Mouse (Mus musculus) thymus, postnatal 0 days (tissue): ENCODE results near the gene Ifnl3. TPM values are rescaled to one million over a fixed set of nuclear protein-coding genes. Genes with fewer than 3 reads are reported as not detected.

Experiments used
- DNase-seq: peaks from one replicate; pipeline ENCODE4 v3.0.0-alpha.2; 2015; ENCODE audit warnings: low spot score
- polyA plus RNA-seq: library from polyadenylated mRNA; unstranded; fragments of >200 nt; fragmentation: Nextera tagmentation; extraction: Ambion mirVana; gene quantifications from 2 replicates; pipeline ENCODE4 v1.2.1, GENCODE M21; 2015

Ifnl3 gene
- polyA plus RNA-seq, 1 experiment from 2014 or later, result 0.34 TPM

GRCm38 (mm10) chr7:28546649-28547048 lies 24.0 kb downstream of the Ifnl3 start:
- DNase-seq, result peak; percentile 38

DNA sequence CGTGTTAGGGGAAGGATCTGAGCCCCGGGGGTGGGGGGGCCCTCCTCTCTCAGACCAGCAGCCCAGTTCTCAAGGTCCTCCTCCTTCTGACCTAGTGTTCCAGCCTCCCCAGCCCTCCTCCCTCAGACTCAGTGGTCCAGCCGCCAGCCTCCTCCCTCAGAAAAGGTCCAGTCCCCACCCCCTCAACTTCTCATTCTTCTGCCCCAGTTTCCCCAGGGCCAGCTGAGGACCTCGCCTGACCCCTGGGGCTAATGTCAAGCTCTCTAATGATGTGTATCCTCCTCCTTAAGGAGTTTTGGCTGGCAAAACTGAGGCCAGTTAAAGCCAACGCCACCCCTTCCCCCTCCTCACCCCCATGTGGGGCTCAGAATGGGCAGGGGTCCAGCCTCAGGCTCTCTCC lies 24.5 kb downstream of the Ifnl3 start, which contains the start of gene Nccrp1:
Gene Nccrp1 (minus strand): TSS at position 101 of the 400 bp plus-strand sequence.
- no peak for DNase-seq

GRCm38 (mm10) chr7:28547628-28548027 lies 25.0 kb downstream of the Ifnl3 start:
- DNase-seq, result no peak

- DNase-seq, result no peak
Observed at GRCm38 (mm10) chr7:28553076-28553475, 30.4 kb downstream of the Ifnl3 start.

DNA sequence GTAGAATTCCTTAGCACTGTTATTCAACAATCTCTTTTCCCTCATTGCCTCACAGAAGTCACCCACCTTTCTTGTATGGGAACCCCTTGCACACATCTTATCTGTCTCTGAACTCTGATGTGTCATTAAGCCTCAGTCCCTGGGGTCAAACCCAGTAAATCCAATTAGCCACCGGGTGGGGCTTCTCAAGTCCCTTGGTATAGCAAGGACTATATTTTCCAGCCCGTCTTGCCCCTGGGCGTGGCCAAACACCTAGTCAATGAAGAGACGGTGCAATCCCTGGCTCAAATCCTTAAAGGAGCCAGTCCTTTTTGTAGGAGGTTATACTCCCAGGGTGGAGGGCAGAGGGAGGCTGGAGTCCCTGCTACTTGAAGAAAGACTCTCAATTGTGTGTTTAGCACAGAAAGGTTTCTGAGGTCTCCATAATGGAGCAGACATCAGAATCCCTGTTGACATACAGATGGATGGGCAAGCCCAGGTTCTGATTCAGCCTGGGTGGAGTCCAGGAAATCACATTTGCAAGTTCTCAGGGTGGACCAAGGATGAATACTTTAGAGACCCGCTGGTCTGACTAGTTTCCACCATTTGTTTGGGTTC lies 33.4 kb downstream of the Ifnl3 start:
- no peak for DNase-seq

DNA sequence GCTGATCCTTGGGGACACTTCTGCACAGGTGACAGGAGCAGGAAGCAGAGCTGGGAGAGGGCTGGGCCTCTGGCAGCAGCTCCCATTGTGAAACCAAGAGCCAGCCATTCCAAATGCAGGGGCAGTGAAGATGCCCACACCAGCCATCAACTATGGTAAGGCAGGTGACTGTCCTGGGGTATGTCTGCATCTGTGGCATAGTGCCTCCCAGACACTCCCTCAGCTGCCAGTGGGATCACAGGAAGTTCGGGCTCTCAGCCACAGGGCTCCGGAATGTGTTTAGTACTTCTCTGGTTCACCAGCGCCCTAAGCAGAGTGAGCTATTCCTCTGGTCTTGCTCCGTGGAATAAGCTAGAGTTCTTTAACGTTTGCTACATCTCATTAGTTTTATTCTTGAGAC lies 34.4 kb downstream of the Ifnl3 start:
- no peak for DNase-seq

DNA sequence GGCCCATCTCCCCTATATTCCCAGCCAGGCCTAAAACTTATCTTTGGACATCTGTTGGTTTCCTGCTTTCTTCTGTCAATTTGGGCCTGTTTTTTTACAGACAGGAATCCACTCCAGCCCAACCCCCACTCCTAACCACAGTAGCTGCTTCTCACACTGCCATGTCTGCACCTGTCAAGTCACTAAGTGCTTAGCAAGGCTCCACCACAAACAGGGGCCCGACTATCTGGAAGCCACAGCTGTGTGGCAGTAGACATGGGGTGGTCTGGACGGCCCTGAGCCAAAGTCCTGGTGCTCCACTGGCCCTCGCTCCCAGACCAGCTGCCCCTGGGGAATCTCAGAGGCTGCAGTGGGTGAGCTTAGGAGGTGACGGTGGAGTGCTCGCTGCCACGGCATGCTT lies 35.1 kb downstream of the Ifnl3 start:
- peak; percentile 93 for DNase-seq

GRCm38 (mm10) chr7:28558486-28558885 lies 35.9 kb downstream of the Ifnl3 start:
- no peak for DNase-seq

DNA sequence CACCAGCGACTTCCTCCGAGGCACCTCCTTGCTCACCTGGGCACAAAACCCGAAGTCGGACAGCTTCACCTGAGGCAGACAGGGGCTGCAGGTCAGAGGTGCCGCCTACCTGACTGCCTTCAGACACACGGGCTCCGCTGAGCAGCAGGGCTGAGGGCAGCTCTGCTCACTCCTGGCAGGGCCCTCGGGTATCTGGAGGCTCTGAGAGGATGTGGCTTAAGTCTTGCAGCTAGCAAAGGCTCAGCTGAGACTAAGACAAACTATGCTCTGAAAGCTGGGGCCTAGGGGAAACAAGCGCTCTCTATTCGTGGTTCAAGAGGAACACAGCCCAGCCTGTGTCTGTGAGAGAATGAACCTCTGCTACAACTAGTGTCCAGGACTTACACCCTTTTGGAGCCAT lies 38.2 kb downstream of the Ifnl3 start:
- DNase-seq, result peak; percentile 75

DNA sequence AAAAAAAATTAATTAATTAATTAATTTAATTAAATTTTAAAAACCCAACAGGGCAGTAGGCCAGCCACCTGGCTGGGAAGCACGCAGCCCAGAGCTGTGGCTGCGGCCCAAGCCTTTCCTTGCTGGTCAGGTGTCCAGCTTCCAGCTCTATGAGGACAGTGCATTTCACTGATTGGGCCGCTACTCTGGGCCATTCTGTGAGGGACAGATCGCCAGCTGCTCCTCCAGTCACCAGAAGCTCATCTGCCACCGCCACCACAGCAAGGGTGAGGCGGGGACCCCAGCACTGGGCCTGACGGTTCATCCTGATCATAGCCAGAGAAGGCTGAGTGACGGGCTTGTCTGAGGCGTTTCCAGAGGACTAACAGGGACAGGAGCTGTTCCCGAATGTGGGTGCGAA lies 39.3 kb downstream of the Ifnl3 start:
- DNase-seq, result no peak

DNA sequence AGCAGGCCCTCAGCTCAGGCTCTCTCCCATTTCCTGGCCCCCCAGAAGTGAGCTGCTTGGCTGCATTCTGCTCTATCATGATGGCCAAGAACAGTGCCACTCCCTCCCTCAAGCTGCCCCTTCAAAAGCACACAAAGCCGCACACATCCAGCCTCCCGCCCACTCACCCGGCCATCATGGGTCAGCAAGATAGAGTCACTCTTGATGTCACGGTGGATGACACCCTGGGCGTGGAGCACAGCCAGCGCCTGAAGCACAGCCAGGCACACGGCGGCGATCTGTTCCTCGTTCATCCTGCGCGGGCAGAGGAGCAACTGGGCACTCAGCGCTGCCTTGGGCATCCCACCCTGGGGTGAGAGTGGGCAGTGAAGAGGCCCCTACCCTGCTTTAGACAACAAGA lies 39.7 kb downstream of the Ifnl3 start:
- no peak for DNase-seq

DNA sequence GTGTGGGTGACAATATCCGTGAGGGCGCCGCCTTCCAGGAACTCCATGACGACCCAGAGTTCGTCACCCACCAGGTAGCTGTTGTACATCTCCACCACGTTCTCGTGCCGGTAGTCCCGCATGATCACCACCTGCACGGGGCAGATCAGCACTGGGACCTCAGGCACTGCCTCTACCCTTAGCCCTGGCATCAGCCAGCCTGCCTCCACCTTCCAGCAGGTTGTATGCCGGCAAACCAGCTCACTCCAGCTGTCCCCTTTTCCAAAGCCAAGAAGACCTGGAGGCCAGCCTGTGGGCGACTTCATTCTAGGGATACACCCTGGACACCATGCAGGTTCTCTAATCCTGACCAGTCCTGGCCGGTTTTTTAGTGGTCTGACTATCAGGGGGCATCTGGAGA lies 40.3 kb downstream of the Ifnl3 start:
- no peak for DNase-seq

GRCm38 (mm10) chr7:28565407-28565806 lies 42.8 kb downstream of the Ifnl3 start:
- peak; percentile 80 for DNase-seq

GRCm38 (mm10) chr7:28567539-28567938 lies 44.9 kb downstream of the Ifnl3 start:
- DNase-seq, result no peak

DNA sequence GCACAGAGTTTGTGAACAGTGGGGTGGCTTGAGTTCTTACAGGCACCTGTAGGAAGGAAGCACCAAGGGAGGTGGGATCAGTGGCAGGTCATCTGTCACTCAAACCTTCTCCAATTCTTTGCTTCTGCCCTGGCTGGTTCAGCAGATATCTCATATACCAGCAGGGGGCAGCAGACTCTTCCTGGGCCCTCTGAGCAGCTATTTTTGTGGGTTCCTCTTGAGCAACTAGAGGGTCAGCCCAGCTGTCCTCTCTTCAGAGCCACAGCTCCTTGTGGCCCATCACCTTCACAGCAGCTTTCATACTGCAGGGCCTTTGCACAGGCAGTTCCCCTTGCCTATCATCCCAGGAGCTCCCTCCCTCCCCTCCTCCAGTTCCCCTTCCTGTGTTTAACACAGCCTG lies 45.6 kb downstream of the Ifnl3 start:
- peak; percentile 75 for DNase-seq

DNA sequence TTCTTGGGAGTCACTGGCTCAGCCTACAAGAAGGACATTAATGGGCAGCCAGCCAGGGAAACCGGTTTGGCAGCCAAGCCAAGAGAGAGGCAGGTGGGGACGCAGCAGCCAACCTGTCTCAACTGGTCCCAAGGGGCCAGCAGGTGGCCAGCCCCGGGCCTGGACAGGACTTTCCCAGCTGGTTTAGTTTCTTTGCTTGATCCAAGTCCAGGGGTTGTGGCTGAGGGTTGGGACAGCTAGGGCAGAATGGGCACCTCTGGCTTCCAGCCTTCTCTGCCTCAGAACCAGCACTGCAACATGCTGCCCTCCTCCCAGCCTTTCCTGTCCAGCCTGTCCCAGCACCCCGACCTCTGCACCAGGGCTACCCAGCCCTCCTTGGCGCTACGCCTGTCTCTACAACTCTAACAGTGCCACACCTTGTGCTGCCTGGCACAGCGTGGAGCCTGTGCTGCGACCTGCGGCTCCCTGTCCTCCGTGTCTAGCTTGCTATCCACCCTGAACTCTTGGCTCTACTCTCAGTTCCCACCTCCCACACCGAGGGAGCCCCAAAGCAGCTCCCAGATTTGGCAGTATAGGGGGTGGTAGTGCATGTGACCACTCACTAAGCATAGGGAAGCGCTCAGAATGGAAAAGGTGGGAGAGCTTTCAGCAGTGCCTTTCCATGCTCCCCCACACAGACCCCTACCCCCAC lies 47.8 kb downstream of the Ifnl3 start:
- no peak for DNase-seq

DNA sequence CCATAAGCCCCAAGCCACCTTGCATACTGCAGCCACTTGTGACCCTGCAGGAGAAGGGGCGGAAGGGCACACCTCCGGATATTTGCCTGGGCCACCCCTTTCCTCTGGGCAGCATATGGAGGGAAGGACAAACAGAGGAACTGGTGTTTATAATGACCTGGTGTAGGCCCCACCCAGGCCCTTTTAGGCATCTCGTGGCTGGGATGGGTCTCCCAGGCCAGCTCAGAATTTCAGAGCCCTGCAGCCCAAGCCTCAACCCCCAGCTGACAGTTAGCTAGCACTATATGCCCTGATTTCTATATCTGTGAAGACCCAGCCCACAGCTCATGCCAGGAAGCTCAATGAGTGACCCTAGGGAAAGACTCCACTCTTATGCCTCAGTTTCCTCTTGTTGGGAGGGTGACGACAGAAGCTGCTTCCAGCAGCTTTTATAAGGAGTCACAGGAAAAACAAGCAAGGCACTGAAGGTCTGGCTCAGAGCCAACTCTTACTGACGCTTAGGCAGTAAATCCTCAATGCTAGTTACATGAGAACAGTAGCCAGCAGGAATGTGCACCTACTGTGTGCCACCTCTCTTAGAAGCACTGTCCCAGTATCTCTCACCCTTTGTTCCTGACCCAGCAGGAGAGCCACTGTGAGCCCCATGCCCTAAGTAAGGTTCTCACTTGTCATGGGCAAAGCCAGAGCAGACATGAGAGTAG lies 48.5 kb downstream of the Ifnl3 start:
- DNase-seq, result no peak

DNA sequence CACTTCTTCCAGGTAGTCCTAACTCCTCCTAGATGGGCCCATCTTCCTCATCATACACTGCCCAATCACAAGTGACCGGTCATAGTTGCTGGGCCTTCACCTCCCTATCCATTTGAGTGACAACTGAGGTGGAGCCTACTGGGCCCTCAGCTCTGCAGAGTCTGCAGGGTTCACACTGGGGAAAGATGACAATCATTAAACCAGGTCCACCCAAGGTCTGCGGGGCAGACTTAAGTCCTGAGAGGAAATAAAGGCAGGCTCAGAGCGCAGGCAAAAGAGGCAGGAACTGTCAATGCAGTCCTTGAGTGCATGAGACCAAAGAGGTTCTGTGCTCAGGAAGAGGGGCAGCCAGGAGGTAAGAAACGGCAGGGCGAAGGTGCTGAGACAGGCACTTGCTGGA lies 50.1 kb downstream of the Ifnl3 start:
- DNase-seq, result no peak

- no peak for DNase-seq
Observed at GRCm38 (mm10) chr7:28573236-28573635, 50.6 kb downstream of the Ifnl3 start.
